Mouse (Mus musculus) MEL-GATA-1-ER (cell line): ENCODE data around the gene Syne2.

ENCODE experiments used
- DNase-seq: peaks from one replicate; pipeline ENCODE4 v3.0.0-alpha.2; 2012; ENCODE audit warnings: low read depth; ENCODE audit errors: extremely low read depth

The Syne2 gene

GRCm38 (mm10) chr12:75817959-75818452 lies at the start of gene Syne2:
Syne2 (plus strand) TSS chr12:75818134.
- no peak for DNase-seq

- DNase-seq, result no peak
Measured at GRCm38 (mm10) chr12:75771410-75771809, 46.5 kb upstream of the Syne2 start.

GRCm38 (mm10) chr12:75772424-75773034 lies 45.4 kb upstream of the Syne2 start:
- peak; percentile 22 for DNase-seq

GRCm38 (mm10) chr12:75781445-75781844 lies 36.5 kb upstream of the Syne2 start:
- peak; percentile 56 for DNase-seq

- peak; percentile 26 for DNase-seq
Measured at GRCm38 (mm10) chr12:75781995-75782394, 35.9 kb upstream of the Syne2 start.

GRCm38 (mm10) chr12:75784271-75784751 lies 33.6 kb upstream of the Syne2 start:
- no peak for DNase-seq

GRCm38 (mm10) chr12:75786681-75787080 lies 31.3 kb upstream of the Syne2 start:
- peak; percentile 37 for DNase-seq

GRCm38 (mm10) chr12:75789451-75789850 lies 28.5 kb upstream of the Syne2 start:
- DNase-seq, result no peak

GRCm38 (mm10) chr12:75794527-75794926 lies 23.4 kb upstream of the Syne2 start:
- no peak for DNase-seq

- DNase-seq, result peak; percentile 32
Measured at GRCm38 (mm10) chr12:75796510-75796909, 21.4 kb upstream of the Syne2 start.

- no peak for DNase-seq
Measured at GRCm38 (mm10) chr12:75806281-75806680, 11.7 kb upstream of the Syne2 start.

- no peak for DNase-seq
Measured at GRCm38 (mm10) chr12:75813766-75814165, 4.2 kb upstream of the Syne2 start.

- no peak for DNase-seq
Measured at GRCm38 (mm10) chr12:75814551-75814950, 3.4 kb upstream of the Syne2 start.

- no peak for DNase-seq
Measured at GRCm38 (mm10) chr12:75816981-75817856, 715 bp upstream of the Syne2 start.

GRCm38 (mm10) chr12:75818453-75819434 lies 810 bp downstream of the Syne2 start:
- DNase-seq, result no peak

GRCm38 (mm10) chr12:75819481-75819880 lies 1.5 kb downstream of the Syne2 start:
- no peak for DNase-seq

- no peak for DNase-seq
Measured at GRCm38 (mm10) chr12:75820216-75820615, 2.3 kb downstream of the Syne2 start.

GRCm38 (mm10) chr12:75822122-75822521 lies 4.2 kb downstream of the Syne2 start:
- DNase-seq, result no peak

GRCm38 (mm10) chr12:75823475-75823874 lies 5.5 kb downstream of the Syne2 start:
- no peak for DNase-seq

GRCm38 (mm10) chr12:75825458-75825857 lies 7.5 kb downstream of the Syne2 start:
- no peak for DNase-seq

- no peak for DNase-seq
Measured at GRCm38 (mm10) chr12:75826699-75827353, 8.9 kb downstream of the Syne2 start.
